Mouse (Mus musculus) forebrain, embryonic 13.5 days (tissue): ENCODE data around the gene Nek9. TPM values are rescaled to one million over a fixed set of nuclear protein-coding genes. Genes with fewer than 3 reads are reported as not detected.

Experiments used
- ATAC-seq: fragments of 200-750 bp; cut with Nextera tagmentation; 2 replicates; pipeline ENCODE4 v1.8.0; 2017
- H3K27ac ChIP-seq: fragments of 300-500 bp; sonication (generic); 2 replicates; pipeline ENCODE4 v1.5.1; 2015; ENCODE audit warnings: inconsistent platforms, mild to moderate bottlenecking, moderate library complexity
- H3K27me3 ChIP-seq: fragments of 300-500 bp; sonication (generic); 2 replicates; pipeline ENCODE4 v1.6.1; 2015; ENCODE audit warnings: mild to moderate bottlenecking, inconsistent platforms
- H3K36me3 ChIP-seq: fragments of 300-500 bp; sonication (generic); 2 replicates; pipeline ENCODE4 v1.6.1; 2015; ENCODE audit warnings: mild to moderate bottlenecking, inconsistent platforms; ENCODE audit not compliant: poor library complexity, severe bottlenecking
- H3K4me1 ChIP-seq: fragments of 300-500 bp; sonication (generic); 2 replicates; pipeline ENCODE4 v1.6.1; 2015; ENCODE audit warnings: inconsistent platforms
- H3K4me2 ChIP-seq: fragments of 300-500 bp; sonication (generic); 2 replicates; pipeline ENCODE4 v1.6.1; 2015; ENCODE audit warnings: inconsistent platforms, mild to moderate bottlenecking, moderate library complexity
- H3K4me3 ChIP-seq: fragments of 300-500 bp; sonication (generic); 2 replicates; pipeline ENCODE4 v1.5.1; 2015; ENCODE audit warnings: mild to moderate bottlenecking, inconsistent platforms
- H3K9ac ChIP-seq: fragments of 300-500 bp; sonication (generic); 2 replicates; pipeline ENCODE4 v1.6.1; 2015; ENCODE audit warnings: mild to moderate bottlenecking, inconsistent platforms
- H3K9me3 ChIP-seq: fragments of 300-500 bp; sonication (generic); replicated peaks from 2 replicates; pipeline ENCODE4 v1.6.1; 2016; ENCODE audit warnings: inconsistent platforms
- WGBS: fragments of 180-500 bp; shearing (Covaris S2); methylation state at CpG from one replicate; pipeline ENCODE4 v1.1.7; 2015; 5-methylcytosine and 5-hydroxymethylcytosine counted together
- polyA plus RNA-seq: library from polyadenylated mRNA; unstranded; fragments of >200 nt; fragmentation: Nextera tagmentation; extraction: Ambion mirVana; gene quantifications from 2 replicates; pipeline ENCODE4 v1.2.1, GENCODE M21; 2015

Nek9 gene
- polyA plus RNA-seq, 1 experiment from 2014 or later: 13.4 TPM

DNA sequence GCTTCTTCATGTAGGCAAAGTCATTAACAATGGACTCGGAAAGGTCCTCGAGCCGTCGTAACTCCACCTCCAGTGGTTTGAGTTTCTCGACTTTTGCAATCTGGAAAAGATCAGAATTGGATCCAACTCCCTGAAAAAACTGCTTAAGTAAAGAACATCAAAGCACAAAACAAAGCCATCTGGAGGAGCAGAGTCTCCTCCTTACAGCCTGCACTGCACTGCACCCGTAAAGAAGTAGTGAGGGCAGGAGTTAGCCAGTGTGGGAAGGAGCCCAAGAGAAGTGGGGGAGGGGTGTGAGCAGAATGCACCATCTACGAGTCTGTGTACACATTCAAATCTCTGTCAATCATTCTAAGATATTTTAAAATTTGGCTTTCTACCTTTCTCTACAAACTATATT lies 5.1 kb upstream of the Nek9 start:
- Histone ChIP-seq H3K27me3 (no peaks in the 10 kb centered on the region), H3K4me2 (no peak overlapping the region), H3K9me3 (no peaks in the 10 kb centered on the region), H3K27ac (no peak overlapping the region), H3K36me3 (peaks cover 35% of the 10 kb centered on the region), H3K9ac (no peak overlapping the region), H3K4me3 (no peak overlapping the region), H3K4me1 (peaks cover 16% of the 10 kb centered on the region)
- no peak for ATAC-seq
- WGBS: 87% methylated on average over 7 of the region's 7 CpGs

DNA sequence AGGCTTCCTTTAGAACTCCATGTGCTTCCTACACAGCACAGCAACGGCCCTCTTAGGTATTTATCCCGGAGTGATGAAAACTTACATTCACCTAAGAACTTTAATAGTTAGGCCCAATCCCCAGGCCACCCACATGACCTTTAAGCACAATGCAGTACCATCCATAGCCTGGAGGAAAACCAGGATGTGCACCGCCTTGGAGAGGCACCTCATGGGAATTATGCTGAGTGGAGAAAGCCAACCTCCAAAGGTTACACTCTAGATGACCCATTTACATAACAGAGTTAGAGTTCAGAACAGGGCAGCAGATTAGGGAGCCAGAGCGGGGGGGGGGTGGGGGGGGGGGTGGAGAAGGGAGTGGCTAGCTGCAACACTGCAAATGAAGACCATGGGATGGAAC lies 3.1 kb upstream of the Nek9 start:
- H3K36me3 ChIP-seq: peaks cover 21% of the 10 kb centered on the region; the same call in 1 of the 2 replicates

GRCm38 (mm10) chr12:85341131-85341530 lies 2.0 kb upstream of the Nek9 start:
- ATAC-seq: 0 out of 2 replicates have a peak, but pooled peaks have one; percentile 13
- Histone ChIP-seq H3K4me2 (no peak overlapping the region), H3K9me3 (no peaks in the 10 kb centered on the region)

More for the DNA sequence above, 3.1 kb upstream of the Nek9 start:
- WGBS: 77% methylated on average over 4 of the region's 4 CpGs
- Histone ChIP-seq H3K4me1 (peaks cover 26% of the 10 kb centered on the region), H3K9me3 (no peaks in the 10 kb centered on the region), H3K4me3 (no peak overlapping the region), H3K27ac (no peak overlapping the region), H3K4me2 (no peak overlapping the region), H3K9ac (no peak overlapping the region), H3K27me3 (no peaks in the 10 kb centered on the region)
- ATAC-seq: no peak

DNA sequence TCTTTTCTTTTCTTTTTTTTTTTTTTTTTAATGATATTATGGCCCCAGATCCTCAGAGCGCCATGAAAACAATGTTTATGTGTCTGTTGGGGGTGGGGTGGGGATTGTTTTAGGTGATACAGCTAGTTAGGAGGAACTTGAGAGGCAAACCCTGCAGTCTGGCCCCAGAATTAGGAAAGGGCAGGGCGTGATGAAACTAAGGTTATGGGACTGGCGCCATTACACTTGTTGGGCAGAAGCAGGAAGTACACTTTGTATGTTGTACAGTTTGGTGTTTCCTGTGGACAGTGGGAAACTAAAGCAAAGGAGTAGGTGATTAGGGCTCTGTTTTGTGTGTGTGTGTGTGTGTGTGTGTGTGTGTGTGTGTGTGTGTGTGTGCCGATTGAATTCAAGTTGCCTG lies 785 bp upstream of the Nek9 start:
- ATAC-seq: no peak
- Histone ChIP-seq H3K27me3 (no peaks in the 10 kb centered on the region), H3K4me2 (peak overlapping the region; percentile 78), H3K9me3 (no peaks in the 10 kb centered on the region), H3K27ac (no peak overlapping the region), H3K36me3 (peaks cover 35% of the 10 kb centered on the region), H3K9ac (no peak overlapping the region), H3K4me3 (peak overlapping the region; percentile 94; the same call in 1 of the 2 replicates), H3K4me1 (peaks cover 26% of the 10 kb centered on the region)
- WGBS: 49% methylated on average over 4 of the region's 4 CpGs

More at GRCm38 (mm10) chr12:85341131-85341530, 2.0 kb upstream of the Nek9 start:
- Histone ChIP-seq H3K9ac (no peak overlapping the region), H3K27me3 (no peaks in the 10 kb centered on the region), H3K4me3 (no peak overlapping the region), H3K4me1 (peaks cover 26% of the 10 kb centered on the region), H3K36me3 (peaks cover 25% of the 10 kb centered on the region), H3K27ac (no peak overlapping the region)
- WGBS: 71% methylated on average over 1 of the region's 1 CpGs

DNA sequence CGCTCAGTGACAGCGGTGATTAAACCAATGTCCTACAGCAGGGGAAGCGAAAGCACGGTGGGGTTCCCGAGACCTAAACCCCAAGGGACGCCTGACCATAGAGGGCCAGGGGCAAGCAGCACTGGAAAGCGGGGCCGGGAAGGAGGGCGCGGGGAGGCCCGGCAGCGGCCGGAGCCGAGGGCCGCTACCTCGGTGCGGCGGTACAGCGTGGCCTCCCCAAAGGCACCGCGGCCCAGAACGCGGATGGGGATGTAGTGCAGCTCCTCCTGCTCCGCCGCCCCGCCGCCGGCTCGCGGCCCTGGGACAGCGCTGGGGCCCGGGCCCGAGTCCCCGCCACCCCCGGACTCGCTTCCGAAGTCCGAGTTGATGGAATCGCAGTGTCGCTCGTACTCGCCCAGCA lies 347 bp downstream of the Nek9 start:
- ATAC-seq: peak; percentile 79

GRCm38 (mm10) chr12:85337567-85338311 lies 1.4 kb downstream of the Nek9 start:
- Histone ChIP-seq H3K27me3 (no peaks in the 10 kb centered on the region), H3K27ac (no peak overlapping the region), H3K4me2 (peak overlapping the region; percentile 78), H3K36me3 (peaks cover 41% of the 10 kb centered on the region), H3K4me3 (peak overlapping the region; percentile 94), H3K9me3 (no peaks in the 10 kb centered on the region), H3K9ac (peak overlapping the region; percentile 95; the same call in 1 of the 2 replicates), H3K4me1 (peaks cover 26% of the 10 kb centered on the region)
- whole genome bisulfite sequencing: 85% methylated on average over 6 of the region's 6 CpGs
- ATAC-seq: no peak

More for the DNA sequence above, 347 bp downstream of the Nek9 start:
- WGBS: 0% methylated on average over 31 of the region's 42 CpGs
- Histone ChIP-seq H3K9ac (peak overlapping the region; percentile 95), H3K27ac (peak overlapping the region; percentile 78), H3K27me3 (no peaks in the 10 kb centered on the region), H3K4me2 (peak overlapping the region; percentile 78), H3K9me3 (no peaks in the 10 kb centered on the region), H3K4me1 (peaks cover 26% of the 10 kb centered on the region), H3K36me3 (peaks cover 37% of the 10 kb centered on the region), H3K4me3 (peak overlapping the region; percentile 94)

GRCm38 (mm10) chr12:85330153-85330552 lies 9.0 kb downstream of the Nek9 start:
- peaks cover 83% of the 10 kb centered on the region for H3K36me3 ChIP-seq

DNA sequence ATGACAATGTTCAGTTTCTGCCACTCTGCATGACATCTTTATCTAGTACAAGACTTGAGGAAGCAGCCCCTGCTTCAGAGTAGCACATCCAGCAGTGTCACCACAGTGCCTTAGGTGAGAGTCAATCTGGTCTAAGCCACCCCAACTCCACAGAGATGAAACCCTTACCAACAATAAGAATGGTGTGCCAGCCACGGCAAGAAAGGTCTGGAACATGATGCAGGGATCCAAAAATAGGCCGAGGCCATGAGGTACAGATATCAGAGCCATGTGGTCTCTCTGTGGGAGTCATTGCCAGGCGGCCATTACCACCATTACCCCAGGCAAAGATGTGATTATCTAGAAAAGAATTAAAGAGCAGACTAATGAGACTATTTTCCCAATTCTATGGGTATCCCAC lies 30.5 kb downstream of the Nek9 start:
- ATAC-seq: no peak
- H3K9me3 ChIP-seq: no peaks in the 10 kb centered on the region
- no peaks in the 10 kb centered on the region for H3K27me3 ChIP-seq
- no peak overlapping the region for H3K9ac ChIP-seq
- H3K4me1 ChIP-seq: 0 out of 2 replicates have a peak, but pooled peaks cover 3% of the 10 kb centered on the region
- H3K4me3 ChIP-seq: no peak overlapping the region
- no peak overlapping the region for H3K4me2 ChIP-seq
- no peak overlapping the region for H3K27ac ChIP-seq
- peaks cover 98% of the 10 kb centered on the region for H3K36me3 ChIP-seq
- 67% methylated on average over 3 of the region's 3 CpGs for WGBS

More at GRCm38 (mm10) chr12:85330153-85330552, 9.0 kb downstream of the Nek9 start:
- WGBS: 94% methylated on average over 7 of the region's 7 CpGs
- Histone ChIP-seq H3K4me1 (no peaks in the 10 kb centered on the region), H3K9me3 (no peaks in the 10 kb centered on the region), H3K9ac (no peak overlapping the region), H3K27me3 (no peaks in the 10 kb centered on the region), H3K27ac (no peak overlapping the region), H3K4me2 (no peak overlapping the region), H3K4me3 (no peak overlapping the region)
- ATAC-seq: no peak

GRCm38 (mm10) chr12:85305247-85305892 lies 33.8 kb downstream of the Nek9 start:
- Histone ChIP-seq H3K4me1 (0 out of 2 replicates have a peak, but pooled peaks cover 3% of the 10 kb centered on the region), H3K9me3 (no peaks in the 10 kb centered on the region), H3K4me2 (no peak overlapping the region), H3K4me3 (no peak overlapping the region), H3K36me3 (peaks cover 96% of the 10 kb centered on the region), H3K27me3 (no peaks in the 10 kb centered on the region), H3K27ac (no peak overlapping the region), H3K9ac (no peak overlapping the region)
- WGBS: 51% methylated on average over 16 of the region's 16 CpGs
- ATAC-seq: peak; percentile 59; the same call in 1 of the 2 replicates

GRCm38 (mm10) chr12:85304725-85305124 lies 34.4 kb downstream of the Nek9 start:
- Histone ChIP-seq H3K9ac (no peak overlapping the region), H3K36me3 (peaks cover 97% of the 10 kb centered on the region), H3K27me3 (no peaks in the 10 kb centered on the region), H3K9me3 (no peaks in the 10 kb centered on the region), H3K27ac (no peak overlapping the region), H3K4me1 (0 out of 2 replicates have a peak, but pooled peaks cover 3% of the 10 kb centered on the region), H3K4me3 (no peak overlapping the region), H3K4me2 (no peak overlapping the region)
- WGBS: 76% methylated on average over 4 of the region's 4 CpGs
- ATAC-seq: no peak

DNA sequence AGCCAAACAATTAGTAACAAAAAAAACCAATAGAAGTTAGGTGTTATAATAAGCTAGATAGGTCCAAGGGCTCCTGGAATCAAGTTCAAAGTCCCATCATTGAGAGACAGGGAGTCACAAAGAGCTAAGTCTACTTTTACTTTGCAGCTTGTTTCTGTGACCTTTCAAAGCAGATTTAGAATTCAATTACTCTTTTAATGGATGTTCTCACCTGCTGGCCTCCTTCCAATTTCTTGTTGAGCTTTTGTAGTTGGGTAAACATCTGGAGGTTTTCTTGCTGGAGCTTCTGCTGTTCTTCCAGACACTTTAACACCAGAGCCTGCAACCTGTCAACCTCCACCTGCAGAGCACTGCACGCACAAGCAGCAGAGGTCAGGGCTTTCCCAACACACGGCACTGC lies 35.9 kb downstream of the Nek9 start:
- H3K9me3 ChIP-seq: no peaks in the 10 kb centered on the region
- no peak overlapping the region for H3K4me3 ChIP-seq
- no peak overlapping the region for H3K4me2 ChIP-seq
- no peak for ATAC-seq
- no peaks in the 10 kb centered on the region for H3K27me3 ChIP-seq
- H3K36me3 ChIP-seq: peaks cover 97% of the 10 kb centered on the region
- WGBS: 82% methylated on average over 2 of the region's 2 CpGs
- no peak overlapping the region for H3K9ac ChIP-seq
- H3K4me1 ChIP-seq: 0 out of 2 replicates have a peak, but pooled peaks cover 3% of the 10 kb centered on the region
- no peak overlapping the region for H3K27ac ChIP-seq

GRCm38 (mm10) chr12:85298835-85299180 lies 40.4 kb downstream of the Nek9 start:
- Histone ChIP-seq H3K4me1 (no peaks in the 10 kb centered on the region), H3K4me2 (no peak overlapping the region), H3K36me3 (peaks cover 57% of the 10 kb centered on the region), H3K27me3 (no peaks in the 10 kb centered on the region), H3K9ac (no peak overlapping the region), H3K27ac (no peak overlapping the region), H3K4me3 (no peak overlapping the region), H3K9me3 (0 out of 2 replicates have a peak, but pooled peaks cover 6% of the 10 kb centered on the region)
- WGBS: 91% methylated on average over 1 of the region's 1 CpGs
- ATAC-seq: no peak
